8 mouse cellular contexts compared by ENCODE assay signal in genomic region chr2:60978538-60979313, GRCm38 (mm10). TPM values are rescaled to one million over a fixed set of nuclear protein-coding genes. Genes with fewer than 3 reads are reported as not detected.
DNase-seq lines count a peak whose midpoint lies in the region; ATAC-seq and TF ChIP-seq lines count a peak whose summit lies in the region.

No protein-coding gene starts in this region.

- peak; percentile 91 for ATAC-seq in heart, embryonic 12.5 days (ENCODE audit: insufficient number of reproducible peaks, low FRiP score)
- peak; percentile 70; the same call in 1 of the 2 replicates for ATAC-seq in midbrain, embryonic 15.5 days (replicated peaks)
- ATAC-seq in monocyte, adult 5-6 weeks (replicated peaks; ENCODE audit: insufficient number of reproducible peaks, low FRiP score, low TSS enrichment, poor library complexity, severe bottlenecking): no peak

- no peak for TF ChIP-seq POLR2A in kidney, adult 2 months (IDR thresholded peaks at IDR 0.05; ENCODE audit: low read depth, low read length)

- intact Hi-C loops in left cerebral cortex, postnatal 36 days (cut with DNase I): loop anchor here (1.0 kb wide), 1 partner anchor 9 kb away; no protein-coding TSS in a partner anchor

- no peaks in the 10 kb centered on the region for H3K36me3 ChIP-seq in kidney, adult 2 months (ENCODE audit: control insufficient read depth, insufficient read depth, low read length)
- H3K36me3 ChIP-seq in heart, embryonic 12.5 days: no peaks in the 10 kb centered on the region
- no peaks in the 10 kb centered on the region for H3K36me3 ChIP-seq in midbrain, embryonic 15.5 days (replicated peaks)

- TF ChIP-seq CTCF in kidney, adult 2 months (conservative IDR thresholded peaks at IDR 0.05; ENCODE audit: insufficient read depth, insufficient read length, low read depth, low read length): no peak

- peak overlapping the region; percentile 8; the same call in 1 of the 2 replicates for H3K4me2 ChIP-seq in heart, embryonic 12.5 days
- H3K4me2 ChIP-seq in midbrain, embryonic 15.5 days: no peak overlapping the region

- H3K9me3 ChIP-seq in heart, embryonic 12.5 days (replicated peaks): no peaks in the 10 kb centered on the region
- H3K9me3 ChIP-seq in midbrain, embryonic 15.5 days: no peaks in the 10 kb centered on the region

- WGBS in kidney, adult 2 months: 56% methylated on average over 4 of the region's 4 CpGs
- 2% methylated on average over 4 of the region's 4 CpGs for WGBS in heart, embryonic 12.5 days
- WGBS in midbrain, embryonic 15.5 days: 41% methylated on average over 4 of the region's 4 CpGs

- no peak overlapping the region for H3K9ac ChIP-seq in heart, embryonic 12.5 days
- no peak overlapping the region for H3K9ac ChIP-seq in midbrain, embryonic 15.5 days

- H3K27me3 ChIP-seq in kidney, adult 2 months (replicated peaks; ENCODE audit: control insufficient read depth, insufficient read depth, low read length): no peaks in the 10 kb centered on the region
- H3K27me3 ChIP-seq in heart, embryonic 12.5 days (replicated peaks): no peaks in the 10 kb centered on the region
- H3K27me3 ChIP-seq in midbrain, embryonic 15.5 days (replicated peaks): no peaks in the 10 kb centered on the region

- no peak overlapping the region for H3K4me3 ChIP-seq in kidney, adult 2 months (ENCODE audit: insufficient read depth, low read depth, low read length)
- H3K4me3 ChIP-seq in heart, embryonic 12.5 days: no peak overlapping the region
- no peak overlapping the region for H3K4me3 ChIP-seq in midbrain, embryonic 15.5 days

- H3K27ac ChIP-seq in kidney, adult 2 months (ENCODE audit: insufficient read depth, low read depth, low read length): peak overlapping the region; percentile 25; the same call in 1 of the 2 replicates
- H3K27ac ChIP-seq in heart, embryonic 12.5 days (ENCODE audit: poor library complexity, severe bottlenecking): peak overlapping the region; percentile 91
- H3K27ac ChIP-seq in midbrain, embryonic 15.5 days: no peak overlapping the region

- no peaks in the 10 kb centered on the region for H3K4me1 ChIP-seq in kidney, adult 2 months (ENCODE audit: control insufficient read depth, insufficient read depth, low read length)
- peaks cover 27% of the 10 kb centered on the region for H3K4me1 ChIP-seq in heart, embryonic 12.5 days (replicated peaks)
- H3K4me1 ChIP-seq in midbrain, embryonic 15.5 days: no peaks in the 10 kb centered on the region

- peak; percentile 43 for DNase-seq in kidney, adult 2 months
- DNase-seq in kidney, adult 18-20 months: no peak
- DNase-seq in kidney, postnatal 4 days: peak; percentile 32 to 44
- DNase-seq in right cerebral cortex, postnatal 25 days: no peak
- DNase-seq in left cerebral cortex, postnatal 36 days (ENCODE audit: low spot score in 2 of 2): no peak

RNA-seq across cellular contexts. Expression of gene Rbms1, which starts 15.7 kb away (rescaled TPM):
- 73.8 and 88.4 TPM in 2 replicates for polyA plus RNA-seq in kidney, adult 2 months (2012; rRNA removed)
- 107 and 114 TPM in 2 replicates for polyA plus RNA-seq in heart, embryonic 12.5 days (2016; fragmentation: Nextera tagmentation; extraction: Ambion mirVana)
- 50.5 and 50.9 TPM in 2 replicates for polyA plus RNA-seq in midbrain, embryonic 15.5 days (2015; fragmentation: Nextera tagmentation; extraction: Ambion mirVana)
- 91.2 to 110 TPM (median 106 TPM) in 3 replicates for total RNA-seq in monocyte, adult 5-6 weeks (2017)
- 10 to 100 TPM; 22.9 to 23.4 TPM for total RNA-seq in left cerebral cortex, postnatal 36 days (2021)

Comparison
In these comparisons a context has a peak if more than half of its experiments do, and no peak if none do; other contexts are left out.
1. DNase-seq: peak in kidney, adult 2 months (single experiment) and kidney, postnatal 4 days (2 of 2); none in kidney, adult 18-20 months (single experiment), right cerebral cortex, postnatal 25 days (single experiment) and left cerebral cortex, postnatal 36 days (0 of 2).